Mouse (Mus musculus): ENCODE results near the gene Lrrc30. TPM values are rescaled to one million over a fixed set of nuclear protein-coding genes. Genes with fewer than 3 reads are reported as not detected.

Gene Lrrc30
- not detected for polyA plus RNA-seq (2017; shearing (Covaris generic))

DNA sequence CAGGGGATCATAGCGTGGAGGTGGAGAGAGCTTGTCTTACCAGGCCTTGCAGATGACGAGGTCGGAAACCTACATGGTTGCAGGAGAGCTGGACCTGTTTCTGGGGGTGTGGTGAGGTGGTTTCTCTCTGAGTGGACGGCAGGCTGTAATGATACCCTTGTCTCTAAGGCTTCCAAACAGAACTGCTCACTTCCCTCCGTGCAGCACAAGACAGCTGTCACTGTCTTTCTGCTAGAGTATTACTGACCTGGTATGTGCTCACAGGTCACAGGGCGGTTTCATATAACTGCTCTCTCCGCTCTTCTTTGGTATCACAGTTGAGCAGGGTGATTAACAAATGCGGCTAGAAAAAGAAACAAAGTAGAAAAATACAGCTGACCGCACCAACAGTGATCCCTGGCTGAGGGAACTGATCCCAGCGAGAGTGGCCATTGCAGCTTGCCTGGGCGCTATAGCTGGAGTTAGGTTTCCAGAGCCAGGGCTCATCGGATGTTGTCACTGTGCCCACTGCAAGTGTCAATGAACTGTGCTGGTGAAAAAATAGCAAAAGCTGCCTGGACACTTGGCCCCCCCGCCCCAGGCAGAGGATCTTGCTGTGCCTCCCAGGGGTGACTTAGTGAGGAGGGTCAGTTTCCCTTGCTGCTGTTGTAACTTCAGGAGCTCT is at the start of gene Lrrc30:
Gene Lrrc30, minus strand, starts transcription at position 48 of the 664 bp plus-strand sequence.

Other genes with a start within 250 kb of the Lrrc30 start
- gene Lama1, start 64.5 kb upstream of the Lrrc30 start, polyA plus RNA-seq (2017; shearing (Covaris generic)): under 1 TPM; 0.05 to 0.27 TPM